Mouse (Mus musculus): ENCODE results near the gene Arhgef28. TPM values are rescaled to one million over a fixed set of nuclear protein-coding genes. Genes with fewer than 3 reads are reported as not detected.

The Arhgef28 gene
- polyA plus RNA-seq, 1 experiment from 2014 or later = 19.9 TPM

DNA sequence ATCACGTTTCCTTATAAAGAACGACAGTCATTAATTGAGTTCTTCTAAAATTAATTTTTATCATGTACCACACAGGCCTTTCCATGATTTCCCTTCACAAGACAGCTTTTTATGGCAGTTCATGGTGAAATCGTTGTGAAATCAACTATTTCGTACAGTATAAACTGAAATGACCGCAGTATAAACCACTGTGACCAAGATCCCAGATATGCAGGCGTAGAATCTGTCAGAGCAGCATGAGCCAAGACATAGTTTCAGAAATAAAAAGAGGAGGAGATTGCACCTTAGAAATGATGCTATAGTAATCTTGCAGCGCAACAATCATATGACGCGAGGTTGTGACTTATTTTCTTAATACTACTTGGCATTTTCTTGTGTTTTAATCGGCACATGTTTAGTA lies 63.2 kb downstream of the Arhgef28 start:
- Histone ChIP-seq H3K4me1 (replicated peaks) (no peaks in the 10 kb centered on the region), H3K36me3 (no peaks in the 10 kb centered on the region), H3K9ac (no peak overlapping the region), H3K4me3 (no peak overlapping the region), H3K27me3 (no peaks in the 10 kb centered on the region), H3K9me3 (no peaks in the 10 kb centered on the region), H3K4me2 (no peak overlapping the region), H3K27ac (replicated peaks) (no peak overlapping the region)
- 95% methylated on average over 10 of the region's 10 CpGs for WGBS
- no peak for ATAC-seq (ENCODE audit: low read depth)

DNA sequence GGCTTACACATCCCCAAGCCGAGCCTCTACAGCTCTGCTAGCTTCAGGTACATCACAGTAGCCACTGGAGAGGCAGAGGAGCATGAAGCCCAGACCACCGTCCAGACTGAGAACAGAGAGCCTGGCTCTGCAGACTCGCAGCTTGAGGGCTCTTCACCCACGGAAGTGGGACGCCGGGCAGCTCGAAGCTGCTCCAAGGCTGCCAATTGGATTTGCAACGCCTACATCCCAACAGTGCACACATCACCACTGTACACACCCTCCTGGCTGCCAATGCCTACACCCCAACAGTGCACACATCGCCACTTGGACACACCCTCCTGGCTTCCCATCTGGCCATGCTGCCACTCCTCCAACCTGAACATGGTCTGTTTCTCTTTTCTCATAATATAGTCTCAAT lies 65.6 kb downstream of the Arhgef28 start:
- H3K27ac ChIP-seq (replicated peaks) = no peak overlapping the region
- no peaks in the 10 kb centered on the region for H3K27me3 ChIP-seq
- H3K9me3 ChIP-seq = no peaks in the 10 kb centered on the region
- no peak overlapping the region for H3K4me3 ChIP-seq
- no peak for ATAC-seq (ENCODE audit: low read depth)
- WGBS = 88% methylated on average over 9 of the region's 9 CpGs
- no peaks in the 10 kb centered on the region for H3K36me3 ChIP-seq
- H3K9ac ChIP-seq = no peak overlapping the region
- H3K4me1 ChIP-seq (replicated peaks) = peaks cover 11% of the 10 kb centered on the region
- H3K4me2 ChIP-seq = no peak overlapping the region

DNA sequence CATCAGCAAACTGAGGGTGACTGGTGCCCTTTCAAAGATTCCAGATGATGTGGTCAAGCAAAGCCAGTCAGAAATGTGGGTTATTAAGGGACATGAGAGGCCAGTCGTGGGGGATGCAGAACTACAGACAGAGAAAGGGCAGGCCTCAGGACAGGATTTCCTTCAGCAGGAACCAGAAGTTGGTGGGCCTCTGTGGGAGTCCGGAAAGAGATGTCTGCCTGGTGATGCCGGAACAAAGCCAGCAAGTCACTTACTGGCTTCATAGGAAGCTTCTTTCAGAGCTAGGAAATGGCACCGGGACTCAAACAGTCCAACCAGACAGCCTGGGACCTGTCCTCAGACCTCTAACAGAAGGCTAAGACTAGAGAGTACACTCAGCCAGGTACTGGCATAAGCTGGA lies 67.5 kb downstream of the Arhgef28 start:
- no peak overlapping the region for H3K27ac ChIP-seq (replicated peaks)
- ATAC-seq (ENCODE audit: low read depth) = no peak

DNA sequence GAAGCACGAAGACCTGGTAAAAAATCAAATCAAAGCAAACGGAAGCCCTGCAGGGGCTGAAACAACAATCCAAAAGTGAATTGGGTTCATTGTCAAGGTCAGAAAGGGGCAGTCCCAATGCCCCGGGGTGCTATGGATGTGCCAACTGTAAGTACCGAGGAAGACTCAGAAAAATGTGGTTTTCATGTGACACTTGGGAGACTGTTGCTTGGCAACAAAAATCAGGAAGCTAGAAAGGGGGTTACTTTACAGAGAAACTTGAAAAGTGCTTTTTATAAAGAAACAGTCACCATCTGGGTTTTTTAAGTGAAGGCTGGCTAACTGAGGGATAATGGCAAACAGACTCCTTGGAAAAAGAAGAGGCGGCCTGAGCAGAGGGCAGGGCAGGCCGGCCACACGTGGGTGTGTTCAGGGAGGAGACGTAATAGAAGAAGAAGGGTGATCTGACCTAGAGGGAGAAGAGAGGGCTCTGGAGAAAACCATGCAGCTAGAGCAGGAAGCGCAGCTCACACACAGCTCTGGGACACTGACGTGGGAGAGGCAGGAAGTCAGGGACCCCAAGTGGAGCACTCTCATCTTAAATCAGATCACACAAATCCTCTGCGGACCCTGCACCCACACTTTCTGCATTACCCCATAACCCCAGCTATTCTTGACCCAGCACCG lies 70.2 kb downstream of the Arhgef28 start:
- ATAC-seq (ENCODE audit: low read depth) = no peak
- no peak overlapping the region for H3K9ac ChIP-seq
- H3K4me3 ChIP-seq = no peak overlapping the region
- no peak overlapping the region for H3K27ac ChIP-seq (replicated peaks)
- peaks cover 13% of the 10 kb centered on the region for H3K4me1 ChIP-seq (replicated peaks)
- WGBS = 40% methylated on average over 12 of the region's 12 CpGs
- no peaks in the 10 kb centered on the region for H3K27me3 ChIP-seq
- no peaks in the 10 kb centered on the region for H3K36me3 ChIP-seq
- no peaks in the 10 kb centered on the region for H3K9me3 ChIP-seq
- no peak overlapping the region for H3K4me2 ChIP-seq

More for the DNA sequence above, 67.5 kb downstream of the Arhgef28 start:
- Histone ChIP-seq H3K27me3 (no peaks in the 10 kb centered on the region), H3K36me3 (no peaks in the 10 kb centered on the region), H3K4me1 (replicated peaks) (peaks cover 13% of the 10 kb centered on the region), H3K9me3 (no peaks in the 10 kb centered on the region), H3K4me2 (no peak overlapping the region), H3K4me3 (no peak overlapping the region), H3K9ac (no peak overlapping the region)
- WGBS = 71% methylated on average over 4 of the region's 4 CpGs

DNA sequence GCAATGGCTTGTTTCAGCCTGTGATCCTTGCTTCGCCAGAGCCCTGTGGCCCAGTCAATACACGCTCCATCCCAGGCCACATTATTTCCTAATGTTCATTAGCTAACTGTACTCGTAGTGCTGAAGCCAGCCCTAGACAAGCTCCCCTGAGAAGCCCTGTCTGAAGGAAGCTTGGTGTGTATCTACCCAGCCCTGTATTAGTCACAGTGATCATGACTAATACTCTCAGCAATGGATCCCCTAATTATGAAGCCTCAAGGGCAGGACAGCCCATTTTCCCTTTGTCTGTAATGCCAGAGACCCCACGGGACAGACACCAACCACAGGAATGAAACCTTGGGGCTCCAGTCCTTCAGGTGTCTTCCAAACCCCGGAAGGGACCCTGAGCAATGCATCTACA lies 73.3 kb downstream of the Arhgef28 start:
- Histone ChIP-seq H3K27ac (replicated peaks) (no peak overlapping the region), H3K9me3 (no peaks in the 10 kb centered on the region), H3K9ac (no peak overlapping the region), H3K36me3 (no peaks in the 10 kb centered on the region), H3K4me1 (replicated peaks) (peaks cover 13% of the 10 kb centered on the region), H3K4me2 (no peak overlapping the region), H3K27me3 (no peaks in the 10 kb centered on the region), H3K4me3 (no peak overlapping the region)
- WGBS = 78% methylated on average over 5 of the region's 5 CpGs
- ATAC-seq (ENCODE audit: low read depth) = no peak

DNA sequence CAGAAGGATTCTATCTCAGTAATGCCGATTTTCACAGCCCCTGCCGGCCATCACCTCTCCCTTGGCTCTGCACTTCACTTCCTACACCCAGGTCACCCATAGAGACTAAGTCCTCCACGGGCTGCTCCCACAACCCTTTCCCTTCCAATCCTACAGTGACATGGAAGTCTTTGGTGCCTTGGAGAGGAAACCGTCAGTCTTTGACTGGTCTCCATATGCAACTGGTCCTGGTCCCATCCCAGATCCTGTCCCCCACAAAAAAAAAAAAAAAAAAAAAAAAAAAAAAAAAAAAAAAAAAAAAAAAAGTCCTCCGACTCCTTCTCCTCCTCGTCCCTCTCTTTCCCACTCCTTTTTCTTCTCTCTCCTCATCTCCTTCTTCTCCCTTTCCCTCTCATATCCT lies 74.0 kb downstream of the Arhgef28 start:
- Histone ChIP-seq H3K9ac (no peak overlapping the region), H3K27ac (replicated peaks) (no peak overlapping the region), H3K4me1 (replicated peaks) (peaks cover 13% of the 10 kb centered on the region), H3K36me3 (no peaks in the 10 kb centered on the region), H3K9me3 (no peaks in the 10 kb centered on the region), H3K4me3 (no peak overlapping the region), H3K4me2 (no peak overlapping the region), H3K27me3 (no peaks in the 10 kb centered on the region)
- WGBS = 80% methylated on average over 6 of the region's 6 CpGs
- ATAC-seq (ENCODE audit: low read depth) = no peak

DNA sequence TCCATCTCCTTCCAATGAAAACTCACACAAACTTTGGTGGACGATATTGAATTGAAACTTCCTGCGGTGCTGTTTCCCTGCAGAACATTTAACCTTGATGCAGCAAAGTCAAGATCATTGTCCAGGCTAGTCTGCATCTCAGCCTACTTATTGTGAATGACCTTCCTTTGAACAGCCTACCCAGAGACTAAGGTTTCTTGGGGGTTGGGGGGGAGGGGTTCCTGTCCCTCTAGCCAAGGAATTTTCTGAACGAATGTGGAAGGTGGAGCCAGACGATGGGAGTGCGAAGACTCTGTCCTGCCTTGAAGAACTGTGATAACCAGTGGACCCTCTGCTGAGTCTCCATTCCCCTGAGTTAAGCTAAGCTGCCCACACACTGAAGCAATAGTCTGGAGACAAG lies 80.6 kb downstream of the Arhgef28 start:
- Histone ChIP-seq H3K4me1 (replicated peaks) (no peaks in the 10 kb centered on the region), H3K27me3 (no peaks in the 10 kb centered on the region), H3K9me3 (no peaks in the 10 kb centered on the region), H3K4me2 (no peak overlapping the region), H3K36me3 (no peaks in the 10 kb centered on the region), H3K27ac (replicated peaks) (no peak overlapping the region), H3K9ac (no peak overlapping the region), H3K4me3 (no peak overlapping the region)
- ATAC-seq (ENCODE audit: low read depth) = no peak
- WGBS = 80% methylated on average over 5 of the region's 5 CpGs

DNA sequence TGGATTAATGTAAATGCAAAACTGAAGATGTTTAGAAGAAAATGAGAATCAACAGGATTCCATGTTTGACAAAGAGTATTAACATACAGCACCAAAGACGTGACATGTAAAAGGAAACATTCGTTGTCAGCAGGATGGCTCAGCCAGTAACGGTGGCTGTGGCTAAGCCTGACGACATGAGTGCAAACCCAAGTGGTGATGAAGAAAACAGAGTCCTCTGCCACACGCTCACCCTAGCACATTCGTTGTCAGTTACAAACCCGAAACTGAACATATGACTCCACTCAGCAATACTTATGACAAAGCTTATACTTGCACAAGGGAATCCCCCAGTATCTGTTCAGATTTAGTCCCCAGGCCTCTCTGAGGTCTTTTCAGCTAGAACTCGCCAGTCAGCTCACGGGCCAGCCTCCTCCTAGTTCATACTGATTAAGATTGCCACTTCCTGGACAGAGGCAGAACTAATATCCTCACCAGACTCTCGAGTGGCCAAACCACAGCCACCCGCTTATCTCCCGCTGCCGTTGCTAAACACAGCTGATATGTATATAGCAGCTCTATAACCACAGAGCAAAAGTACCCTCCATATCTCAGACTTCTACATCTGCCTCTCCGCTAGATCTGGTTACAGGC lies 82.0 kb downstream of the Arhgef28 start:
- ATAC-seq (ENCODE audit: low read depth) = no peak
- Histone ChIP-seq H3K27ac (replicated peaks) (no peak overlapping the region), H3K36me3 (no peaks in the 10 kb centered on the region), H3K4me3 (no peak overlapping the region), H3K9me3 (0 out of 2 replicates have a peak, but pooled peaks cover 4% of the 10 kb centered on the region), H3K27me3 (no peaks in the 10 kb centered on the region), H3K4me2 (no peak overlapping the region), H3K4me1 (replicated peaks) (no peaks in the 10 kb centered on the region), H3K9ac (no peak overlapping the region)
- 82% methylated on average over 14 of the region's 14 CpGs for WGBS

DNA sequence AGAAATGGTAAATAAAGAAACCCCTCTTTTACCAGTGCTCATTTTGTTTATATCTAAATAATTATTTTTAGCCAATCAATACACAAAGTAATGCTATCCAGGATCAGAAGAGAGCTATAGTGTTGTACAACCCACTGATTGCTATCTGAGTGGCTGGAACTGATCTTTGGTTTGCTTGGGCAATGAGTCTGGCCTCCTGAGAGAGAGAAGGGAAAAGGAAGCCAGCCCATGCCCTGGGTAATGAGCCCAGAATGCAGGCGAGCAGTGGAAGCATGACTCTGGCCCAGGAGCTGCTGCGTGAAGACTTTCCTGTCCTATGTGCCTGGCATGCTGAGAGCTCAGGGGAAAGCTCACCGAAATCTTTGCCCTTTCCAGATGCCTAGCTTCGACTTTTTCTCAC lies 83.5 kb downstream of the Arhgef28 start:
- no peak overlapping the region for H3K9ac ChIP-seq
- no peak overlapping the region for H3K4me3 ChIP-seq
- no peak for ATAC-seq (ENCODE audit: low read depth)
- no peak overlapping the region for H3K27ac ChIP-seq (replicated peaks)
- H3K9me3 ChIP-seq = 0 out of 2 replicates have a peak, but pooled peaks cover 4% of the 10 kb centered on the region
- H3K4me1 ChIP-seq (replicated peaks) = no peaks in the 10 kb centered on the region
- H3K27me3 ChIP-seq = no peaks in the 10 kb centered on the region
- WGBS = 84% methylated on average over 4 of the region's 4 CpGs
- no peak overlapping the region for H3K4me2 ChIP-seq
- no peaks in the 10 kb centered on the region for H3K36me3 ChIP-seq

DNA sequence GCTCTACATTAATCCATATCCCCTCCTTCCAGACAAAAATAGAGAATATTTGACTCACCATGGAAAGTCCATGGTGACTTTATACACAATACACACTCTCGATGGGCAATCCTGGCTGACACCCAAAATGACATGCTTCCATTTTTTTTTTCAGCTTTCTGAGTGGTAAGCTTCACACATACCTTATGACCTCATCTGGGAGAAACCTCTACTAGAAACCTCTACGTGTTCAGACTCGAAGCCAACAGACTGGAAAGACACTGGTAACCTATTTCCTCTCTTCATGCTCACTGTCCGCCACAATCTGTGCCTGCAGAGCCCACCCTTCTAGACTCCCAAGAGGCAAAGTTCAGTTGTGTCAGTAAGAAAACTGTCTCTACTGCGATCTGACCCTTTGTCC lies 84.2 kb downstream of the Arhgef28 start:
- H3K4me2 ChIP-seq = no peak overlapping the region
- H3K27me3 ChIP-seq = no peaks in the 10 kb centered on the region
- H3K36me3 ChIP-seq = no peaks in the 10 kb centered on the region
- H3K9ac ChIP-seq = no peak overlapping the region
- no peak overlapping the region for H3K4me3 ChIP-seq
- no peak for ATAC-seq (ENCODE audit: low read depth)
- H3K4me1 ChIP-seq (replicated peaks) = no peaks in the 10 kb centered on the region
- no peak overlapping the region for H3K27ac ChIP-seq (replicated peaks)
- 81% methylated on average over 5 of the region's 5 CpGs for WGBS
- 0 out of 2 replicates have a peak, but pooled peaks cover 4% of the 10 kb centered on the region for H3K9me3 ChIP-seq

DNA sequence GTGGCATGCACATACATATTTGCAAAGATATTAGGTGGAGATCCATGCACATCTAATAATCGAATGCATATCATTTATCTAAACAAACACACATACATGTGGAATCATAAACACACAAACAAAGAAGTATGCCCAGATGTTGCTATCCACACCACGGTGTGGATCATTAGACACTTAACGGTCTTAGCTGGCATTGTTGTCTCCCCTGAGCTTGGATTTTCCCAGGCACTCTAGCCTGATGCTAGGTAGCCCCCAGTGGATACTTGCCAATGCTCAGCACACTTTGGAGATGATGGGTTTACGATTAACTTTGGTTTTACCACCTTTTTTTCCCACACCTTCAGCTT lies 85.1 kb downstream of the Arhgef28 start:
- 83% methylated on average over 4 of the region's 4 CpGs for WGBS
- no peak for ATAC-seq (ENCODE audit: low read depth)
- Histone ChIP-seq H3K27ac (replicated peaks) (no peak overlapping the region), H3K4me2 (no peak overlapping the region), H3K9me3 (0 out of 2 replicates have a peak, but pooled peaks cover 4% of the 10 kb centered on the region), H3K27me3 (no peaks in the 10 kb centered on the region), H3K36me3 (no peaks in the 10 kb centered on the region), H3K4me1 (replicated peaks) (no peaks in the 10 kb centered on the region), H3K9ac (no peak overlapping the region), H3K4me3 (no peak overlapping the region)

DNA sequence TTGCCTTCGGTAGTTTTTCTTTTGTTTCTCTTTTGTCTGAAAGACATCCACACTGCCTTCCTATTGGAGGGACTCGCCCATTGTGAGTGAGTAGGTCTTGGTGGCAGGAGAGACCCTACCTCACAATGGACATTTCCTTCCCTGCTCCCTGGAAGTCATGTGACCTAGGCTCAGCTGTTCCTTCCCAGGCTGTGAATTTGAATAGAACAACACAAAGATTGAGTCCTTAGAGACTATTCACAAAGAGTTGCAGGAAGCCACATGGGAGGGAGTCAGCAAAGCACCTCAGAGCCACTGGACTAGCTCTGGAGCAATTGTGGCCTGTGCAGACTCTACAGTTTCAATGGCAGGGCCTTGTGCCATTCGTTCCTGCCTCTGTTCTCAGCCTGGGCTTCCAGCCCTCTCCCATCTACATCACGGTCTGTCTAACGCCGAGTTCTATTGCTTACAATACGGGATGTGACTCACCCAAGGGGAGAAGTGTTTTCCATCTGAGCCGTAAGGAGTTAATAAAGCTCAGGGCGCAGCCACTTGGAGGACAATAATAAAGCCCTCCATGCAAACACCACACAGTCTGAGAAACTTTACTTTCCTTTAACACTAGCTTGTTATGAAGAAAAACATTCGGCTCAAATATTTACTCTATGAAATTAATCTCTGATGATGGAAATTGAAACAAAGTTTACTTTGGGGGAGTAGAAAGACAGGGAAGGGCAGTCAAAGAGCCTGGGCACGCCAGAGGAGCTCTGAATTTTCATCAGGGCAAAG lies 85.7 kb downstream of the Arhgef28 start:
- H3K9ac ChIP-seq = no peak overlapping the region
- H3K27me3 ChIP-seq = no peaks in the 10 kb centered on the region
- ATAC-seq (ENCODE audit: low read depth) = no peak
- no peak overlapping the region for H3K27ac ChIP-seq (replicated peaks)
- WGBS = 78% methylated on average over 11 of the region's 11 CpGs
- H3K4me1 ChIP-seq (replicated peaks) = no peaks in the 10 kb centered on the region
- no peaks in the 10 kb centered on the region for H3K36me3 ChIP-seq
- H3K9me3 ChIP-seq = 0 out of 2 replicates have a peak, but pooled peaks cover 4% of the 10 kb centered on the region
- no peak overlapping the region for H3K4me3 ChIP-seq
- H3K4me2 ChIP-seq = no peak overlapping the region
